Mouse (Mus musculus): ENCODE measurements around the gene Olfr1164. TPM values are rescaled to one million over a fixed set of nuclear protein-coding genes. Genes with fewer than 3 reads are reported as not detected.

Olfr1164 gene
- polyA plus RNA-seq (2012), result not detected in 2 replicates

DNA sequence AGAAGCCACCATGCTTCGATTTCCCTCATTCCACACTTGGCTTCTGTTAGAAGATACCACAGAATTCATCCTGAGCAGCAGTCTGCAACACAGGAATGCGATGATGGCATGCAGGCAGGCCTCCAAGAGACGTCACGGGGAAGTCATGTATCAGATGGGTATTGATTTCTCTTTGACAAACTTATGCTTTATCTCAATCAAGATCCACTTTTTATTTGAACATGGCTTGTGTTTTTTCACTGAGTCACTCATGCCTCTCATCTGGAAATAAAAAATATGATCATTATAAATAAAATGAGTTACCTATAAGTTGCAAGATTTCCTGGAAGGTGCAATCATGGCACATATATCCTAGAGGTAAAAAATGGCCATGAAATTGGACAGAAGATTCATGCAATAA is at the start of gene Olfr1164:
TSS of gene Olfr1164 (minus strand) at position 101 of the 400 bp plus-strand sequence.
- H3K9me3 ChIP-seq (ENCODE audit: control insufficient read depth, low read length), result no peaks in the 10 kb centered on the region
- no peaks in the 10 kb centered on the region for H3K4me1 ChIP-seq (ENCODE audit: control insufficient read depth)
- TF ChIP-seq GATA1 (IDR thresholded peaks at IDR 0.05; ENCODE audit: low read length) (no peak), TAL1 (IDR thresholded peaks at IDR 0.05; ENCODE audit: low read length) (no peak)
- no peak within 1 kb of the TSS for H3K4me3 ChIP-seq (replicated peaks)
- no peaks in the 10 kb centered on the region for H3K27me3 ChIP-seq (ENCODE audit: control insufficient read depth)
- no peaks in the 10 kb centered on the region for H3K36me3 ChIP-seq (ENCODE audit: control insufficient read depth)

DNA sequence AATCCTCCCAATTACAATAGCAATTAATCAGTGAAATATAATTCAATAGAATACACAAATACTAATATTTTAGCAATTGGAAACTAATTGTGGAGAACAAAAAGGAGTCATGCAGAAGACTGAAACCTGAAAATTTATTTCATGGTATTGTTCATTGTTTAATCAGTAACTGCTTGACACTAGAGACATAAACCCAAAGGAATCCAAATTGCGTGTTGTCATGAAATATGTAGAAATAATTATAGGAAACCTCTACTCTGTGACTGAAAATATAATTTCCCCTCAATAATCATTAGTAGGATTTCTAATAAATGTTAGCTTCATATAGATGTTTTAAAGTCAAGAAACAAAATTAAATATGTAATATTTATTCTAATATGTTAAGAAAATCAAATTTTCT is 34.4 kb upstream of the Olfr1164 start, which contains the start of gene Olfr1166:
TSS of gene Olfr1166 (minus strand) at position 101 of the 400 bp plus-strand sequence.
- Histone ChIP-seq H3K36me3 (ENCODE audit: control insufficient read depth) (no peaks in the 10 kb centered on the region), H3K4me3 (replicated peaks) (no peak within 1 kb of the TSS), H3K27me3 (ENCODE audit: control insufficient read depth) (no peaks in the 10 kb centered on the region), H3K9me3 (ENCODE audit: control insufficient read depth, low read length) (no peaks in the 10 kb centered on the region), H3K4me1 (ENCODE audit: control insufficient read depth) (no peaks in the 10 kb centered on the region)
- TF ChIP-seq TAL1 (IDR thresholded peaks at IDR 0.05; ENCODE audit: low read length), result no peak
- no peak for TF ChIP-seq GATA1 (IDR thresholded peaks at IDR 0.05; ENCODE audit: low read length)

DNA sequence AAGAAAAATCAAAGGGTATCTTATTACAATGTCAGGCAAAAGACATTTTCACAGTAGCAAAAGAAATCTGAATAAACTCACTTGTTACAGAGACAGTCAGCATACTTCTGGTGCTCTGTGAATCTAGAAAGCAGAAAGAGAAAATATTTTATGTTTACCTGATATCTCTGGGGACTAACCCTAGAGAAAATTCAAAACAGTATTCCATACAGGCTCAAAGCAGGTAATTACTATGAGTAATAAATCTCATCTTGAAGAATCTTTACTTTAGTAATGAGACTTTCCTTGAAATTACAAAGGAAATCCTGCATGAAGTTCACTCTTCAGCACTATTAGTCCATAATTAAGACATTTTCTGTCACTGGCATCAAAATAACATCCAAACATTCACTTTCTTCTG is 22.0 kb downstream of the Olfr1164 start, which contains the start of gene Olfr1163:
TSS of gene Olfr1163 (minus strand) at position 101 of the 400 bp plus-strand sequence.
- H3K4me3 ChIP-seq (replicated peaks), result no peak within 1 kb of the TSS
- no peaks in the 10 kb centered on the region; the same call in 1 of the 2 replicates for H3K9me3 ChIP-seq (ENCODE audit: control insufficient read depth, low read length)
- H3K36me3 ChIP-seq (ENCODE audit: control insufficient read depth), result no peaks in the 10 kb centered on the region
- TF ChIP-seq GATA1 (IDR thresholded peaks at IDR 0.05; ENCODE audit: low read length) (no peak), TAL1 (IDR thresholded peaks at IDR 0.05; ENCODE audit: low read length) (no peak)
- H3K27me3 ChIP-seq (ENCODE audit: control insufficient read depth), result no peaks in the 10 kb centered on the region
- H3K4me1 ChIP-seq (ENCODE audit: control insufficient read depth), result no peaks in the 10 kb centered on the region

DNA sequence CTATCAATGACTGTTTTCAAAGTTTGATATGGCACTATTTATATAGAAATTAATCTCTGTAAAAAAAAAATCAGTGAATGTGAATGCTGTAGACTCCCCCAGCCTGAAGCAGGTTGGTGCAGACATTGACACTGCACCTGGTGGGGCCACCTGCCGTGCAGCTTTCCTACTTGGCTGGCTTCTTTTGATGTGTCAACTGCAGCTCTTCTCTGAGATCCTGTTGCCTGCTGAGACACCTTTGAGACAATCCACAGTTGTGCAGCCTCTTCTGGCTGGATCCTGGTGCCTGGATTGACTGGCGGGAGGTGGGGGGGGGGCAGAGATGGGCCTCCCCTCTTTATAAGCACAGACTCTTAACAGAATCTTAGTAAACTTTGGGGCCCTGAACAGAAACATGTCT is 30.2 kb downstream of the Olfr1164 start:
- Histone ChIP-seq H3K27me3 (ENCODE audit: control insufficient read depth) (no peaks in the 10 kb centered on the region), H3K4me1 (ENCODE audit: control insufficient read depth) (no peaks in the 10 kb centered on the region)
- no peak for TF ChIP-seq TAL1 (IDR thresholded peaks at IDR 0.05; ENCODE audit: low read length)
- no peak for TF ChIP-seq GATA1 (IDR thresholded peaks at IDR 0.05; ENCODE audit: low read length)

DNA sequence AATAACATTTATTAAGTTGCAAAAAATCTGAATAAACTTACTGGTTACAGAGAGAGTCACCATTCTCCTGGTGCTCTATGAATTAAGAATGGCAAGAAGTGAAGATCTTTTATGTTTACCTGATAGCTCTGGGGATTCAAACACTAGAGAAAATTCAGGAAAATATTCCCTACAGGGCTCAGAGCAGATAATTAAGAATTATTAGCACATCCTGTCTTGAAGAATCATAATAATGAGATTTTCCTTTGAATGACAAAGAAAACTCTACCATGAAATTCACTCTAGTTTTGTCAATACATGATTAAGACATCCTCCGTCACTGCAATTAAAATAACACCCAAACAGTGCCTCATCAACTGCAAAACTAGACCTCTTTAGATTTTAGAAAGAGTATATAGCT is 42.7 kb downstream of the Olfr1164 start, which contains the start of gene Olfr1162:
TSS of gene Olfr1162 (minus strand) at position 101 of the 400 bp plus-strand sequence.
- Histone ChIP-seq H3K4me1 (ENCODE audit: control insufficient read depth) (no peaks in the 10 kb centered on the region), H3K27me3 (ENCODE audit: control insufficient read depth) (no peaks in the 10 kb centered on the region), H3K9me3 (ENCODE audit: control insufficient read depth, low read length) (peaks cover 2% of the 10 kb centered on the region; the same call in 1 of the 2 replicates), H3K36me3 (ENCODE audit: control insufficient read depth) (no peaks in the 10 kb centered on the region), H3K4me3 (replicated peaks) (no peak within 1 kb of the TSS)
- TF ChIP-seq GATA1 (IDR thresholded peaks at IDR 0.05; ENCODE audit: low read length) (no peak), TAL1 (IDR thresholded peaks at IDR 0.05; ENCODE audit: low read length) (no peak)

More for the DNA sequence above, 30.2 kb downstream of the Olfr1164 start:
- Histone ChIP-seq H3K9me3 (ENCODE audit: control insufficient read depth, low read length) (peaks cover 3% of the 10 kb centered on the region; the same call in 1 of the 2 replicates), H3K36me3 (ENCODE audit: control insufficient read depth) (no peaks in the 10 kb centered on the region), H3K4me3 (replicated peaks) (no peak overlapping the region)

Other genes with a start within 250 kb of the Olfr1164 start
- gene Olfr1150-ps1, start 250.0 kb downstream of the Olfr1164 start, polyA plus RNA-seq (2012), result not detected in 2 replicates
- 0.02 TPM in 1 of 2 replicates, not detected in the other for gene Olfr1151, start 238.1 kb downstream of the Olfr1164 start, polyA plus RNA-seq (2012)
- gene Olfr1152, start 227.5 kb downstream of the Olfr1164 start, polyA plus RNA-seq (2012), result not detected in 2 replicates
- gene Olfr1153, start 199.0 kb downstream of the Olfr1164 start, polyA plus RNA-seq (2012), result not detected in 2 replicates
- 0.06 TPM in 1 of 2 replicates, not detected in the other for gene Olfr1154, start 188.8 kb downstream of the Olfr1164 start, polyA plus RNA-seq (2012)
- not detected in 2 replicates for gene Olfr1155, start 148.8 kb downstream of the Olfr1164 start, polyA plus RNA-seq (2012)
- gene Olfr1156, start 140.9 kb downstream of the Olfr1164 start, polyA plus RNA-seq (2012), result not detected in 2 replicates
- gene Olfr1157, start 125.7 kb downstream of the Olfr1164 start, polyA plus RNA-seq (2012), result not detected in 2 replicates
- not detected in 2 replicates for gene Olfr74, start 119.3 kb downstream of the Olfr1164 start, polyA plus RNA-seq (2012)
- not detected in 2 replicates for gene Olfr1158, start 103.9 kb downstream of the Olfr1164 start, polyA plus RNA-seq (2012)
- not detected in 2 replicates for gene Olfr1160, start 85.7 kb downstream of the Olfr1164 start, polyA plus RNA-seq (2012)
- not detected in 2 replicates for gene Olfr1161, start 71.2 kb downstream of the Olfr1164 start, polyA plus RNA-seq (2012)
- not detected in 2 replicates for gene Olfr73, start 56.3 kb downstream of the Olfr1164 start, polyA plus RNA-seq (2012)
- not detected in 2 replicates for gene Olfr1162, start 42.8 kb downstream of the Olfr1164 start, polyA plus RNA-seq (2012)
- gene Olfr1163, start 22.1 kb downstream of the Olfr1164 start, polyA plus RNA-seq (2012), result not detected in 2 replicates
- gene Olfr1166, start 34.3 kb upstream of the Olfr1164 start, polyA plus RNA-seq (2012), result not detected in 2 replicates
- gene Olfr1167, start 61.2 kb upstream of the Olfr1164 start, polyA plus RNA-seq (2012), result not detected in 2 replicates
- gene Olfr1168, start 87.9 kb upstream of the Olfr1164 start, polyA plus RNA-seq (2012), result not detected in 2 replicates
- not detected in 2 replicates for gene Olfr1170, start 134.4 kb upstream of the Olfr1164 start, polyA plus RNA-seq (2012)
- gene Olfr1173, start 185.9 kb upstream of the Olfr1164 start, polyA plus RNA-seq (2012), result not detected in 2 replicates
- gene Olfr1174-ps, start 221.2 kb upstream of the Olfr1164 start, polyA plus RNA-seq (2012), result not detected in 2 replicates
- not detected in 2 replicates for gene Olfr1175-ps, start 233.2 kb upstream of the Olfr1164 start, polyA plus RNA-seq (2012)
- 0.02 TPM in 1 of 2 replicates, not detected in the other for gene Olfr1176, start 242.8 kb upstream of the Olfr1164 start, polyA plus RNA-seq (2012)